Mouse (Mus musculus): ENCODE results near the gene Foxc1.

The Foxc1 gene

GRCm38 (mm10) chr13:31805831-31806427 lies 504 bp upstream of the Foxc1 start:
- no peak for DNase-seq (ENCODE audit: low spot score)

- DNase-seq (ENCODE audit: low spot score), result no peak
Measured at GRCm38 (mm10) chr13:31806890-31807735, 680 bp downstream of the Foxc1 start.

- DNase-seq (ENCODE audit: low spot score), result no peak
Measured at GRCm38 (mm10) chr13:31807736-31808115, 1.3 kb downstream of the Foxc1 start.

- DNase-seq (ENCODE audit: low spot score), result no peak
Measured at GRCm38 (mm10) chr13:31808116-31808803, 1.8 kb downstream of the Foxc1 start.

GRCm38 (mm10) chr13:31808804-31809420 lies 2.5 kb downstream of the Foxc1 start:
- DNase-seq (ENCODE audit: low spot score), result no peak

- no peak for DNase-seq (ENCODE audit: low spot score)
Measured at GRCm38 (mm10) chr13:31809701-31810100, 3.3 kb downstream of the Foxc1 start.

GRCm38 (mm10) chr13:31810375-31810692 lies 3.9 kb downstream of the Foxc1 start:
- no peak for DNase-seq (ENCODE audit: low spot score)

- no peak for DNase-seq (ENCODE audit: low spot score)
Measured at GRCm38 (mm10) chr13:31810693-31811541, 4.5 kb downstream of the Foxc1 start.

- DNase-seq (ENCODE audit: low spot score), result no peak
Measured at GRCm38 (mm10) chr13:31811542-31812021, 5.1 kb downstream of the Foxc1 start.

GRCm38 (mm10) chr13:31812701-31813100 lies 6.3 kb downstream of the Foxc1 start:
- no peak for DNase-seq (ENCODE audit: low spot score)

- no peak for DNase-seq (ENCODE audit: low spot score)
Measured at GRCm38 (mm10) chr13:31815383-31816003, 9.1 kb downstream of the Foxc1 start.

- no peak for DNase-seq (ENCODE audit: low spot score)
Measured at GRCm38 (mm10) chr13:31818337-31818736, 11.9 kb downstream of the Foxc1 start.

GRCm38 (mm10) chr13:31819664-31820405 lies 13.4 kb downstream of the Foxc1 start:
- no peak for DNase-seq (ENCODE audit: low spot score)

- no peak for DNase-seq (ENCODE audit: low spot score)
Measured at GRCm38 (mm10) chr13:31820587-31821017, 14.2 kb downstream of the Foxc1 start.

- no peak for DNase-seq (ENCODE audit: low spot score)
Measured at GRCm38 (mm10) chr13:31821050-31821449, 14.6 kb downstream of the Foxc1 start.

GRCm38 (mm10) chr13:31823316-31823715 lies 16.9 kb downstream of the Foxc1 start:
- no peak for DNase-seq (ENCODE audit: low spot score)

- DNase-seq (ENCODE audit: low spot score), result no peak
Measured at GRCm38 (mm10) chr13:31825180-31825579, 18.7 kb downstream of the Foxc1 start.

GRCm38 (mm10) chr13:31827160-31827559 lies 20.7 kb downstream of the Foxc1 start:
- DNase-seq (ENCODE audit: low spot score), result no peak

GRCm38 (mm10) chr13:31827820-31828332 lies 21.4 kb downstream of the Foxc1 start:
- no peak for DNase-seq (ENCODE audit: low spot score)

- no peak for DNase-seq (ENCODE audit: low spot score)
Measured at GRCm38 (mm10) chr13:31828446-31828845, 22.0 kb downstream of the Foxc1 start.
